Mouse (Mus musculus) lung, adult 18-20 months (tissue): ENCODE measurements around the gene Lurap1.

Experiments used
- DNase-seq, 2 experiments: peaks; one replicate each; pipeline ENCODE4 v3.0.0; 2022; ENCODE audit warnings: mixed read lengths in 2 of 2

The Lurap1 gene

GRCm38 (mm10) chr4:116151238-116151637 lies at the start of gene Lurap1:
Gene Lurap1 (minus strand): TSS chr4:116151338.
- no peak for DNase-seq

GRCm38 (mm10) chr4:116198422-116198821 lies 47.3 kb upstream of the Lurap1 start:
- no peak for DNase-seq

DNA sequence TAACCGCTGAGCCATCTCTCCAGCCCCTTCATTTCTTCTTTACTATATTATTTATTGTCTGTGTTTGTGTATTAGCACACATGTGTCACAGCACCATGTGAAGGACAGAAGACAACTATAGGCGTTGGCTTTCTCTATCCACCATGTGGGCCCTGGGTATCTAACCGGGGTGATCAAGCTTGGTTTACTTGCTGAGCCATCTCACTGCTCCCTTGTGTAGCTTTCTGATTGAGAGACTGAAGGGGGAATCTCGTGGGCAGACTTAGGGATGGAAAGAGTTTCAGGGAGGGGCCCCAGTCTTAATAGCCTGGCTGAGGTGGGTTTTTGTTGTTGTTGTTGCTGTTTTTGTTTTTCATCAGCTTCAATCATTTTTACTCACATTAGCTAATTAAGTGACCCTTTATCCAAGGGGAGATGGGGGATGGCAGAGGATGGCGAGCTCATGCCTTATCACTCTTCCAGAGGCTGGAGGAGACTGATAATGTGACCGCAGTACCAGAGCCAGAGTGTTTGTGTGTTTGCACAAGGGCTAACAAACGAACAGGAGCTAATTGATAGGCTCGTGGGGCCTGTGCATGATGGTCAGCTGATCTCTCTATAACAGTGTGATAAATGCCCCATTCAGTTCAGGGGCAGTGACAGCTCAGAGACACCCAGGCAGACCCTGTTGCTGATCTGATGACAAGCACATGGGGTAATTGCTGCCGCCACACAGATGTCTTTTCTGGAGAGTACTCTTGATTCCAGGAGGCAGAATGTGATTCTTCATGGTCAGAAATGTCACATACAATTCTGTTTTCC lies 42.6 kb upstream of the Lurap1 start:
- no peak for DNase-seq

DNA sequence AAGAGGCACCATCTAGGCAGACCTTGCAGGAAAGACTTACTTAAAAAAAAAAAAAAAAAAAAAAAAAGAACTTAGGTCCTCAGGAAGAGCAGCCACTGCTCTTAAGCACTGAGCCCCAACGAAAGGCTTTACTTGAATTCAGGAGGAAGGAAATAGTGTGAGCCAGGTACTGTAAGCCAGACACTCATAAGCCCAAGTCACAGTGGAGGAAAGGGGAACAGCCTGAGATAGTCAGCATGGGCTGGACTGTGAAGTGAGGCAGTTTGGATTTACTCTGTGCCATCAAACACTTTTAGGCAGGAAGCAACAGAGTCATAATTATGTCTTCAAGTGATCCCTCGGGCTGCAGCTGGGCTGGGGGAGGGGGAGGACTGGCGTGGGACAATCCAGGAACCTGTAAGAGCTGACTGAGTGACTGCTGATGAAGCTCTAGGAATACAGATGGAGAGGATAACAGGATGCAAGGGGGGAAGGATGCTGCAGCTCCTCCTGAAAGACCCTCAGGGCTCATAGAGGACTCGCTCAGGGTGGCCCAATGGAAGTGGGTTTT lies 41.2 kb upstream of the Lurap1 start:
- no peak for DNase-seq

DNA sequence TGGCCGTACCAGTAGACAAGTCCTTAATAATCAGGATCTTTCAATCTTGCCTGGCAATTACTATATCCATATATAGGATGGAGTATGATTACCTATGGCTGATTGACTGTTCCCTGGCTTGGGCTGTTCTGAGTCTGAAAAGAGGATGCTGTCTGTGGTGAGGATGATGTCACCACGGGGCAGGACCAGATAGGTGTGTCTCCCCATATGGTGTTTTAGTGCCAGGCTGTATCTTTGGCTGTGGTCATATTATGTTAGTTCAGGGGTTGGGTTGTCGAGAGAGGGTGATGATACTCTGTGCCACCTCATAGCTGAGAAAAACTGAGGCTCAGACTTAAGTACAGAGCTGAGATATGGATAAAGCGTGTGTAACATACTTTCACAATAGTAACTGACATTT lies 33.9 kb upstream of the Lurap1 start:
- no peak for DNase-seq

DNA sequence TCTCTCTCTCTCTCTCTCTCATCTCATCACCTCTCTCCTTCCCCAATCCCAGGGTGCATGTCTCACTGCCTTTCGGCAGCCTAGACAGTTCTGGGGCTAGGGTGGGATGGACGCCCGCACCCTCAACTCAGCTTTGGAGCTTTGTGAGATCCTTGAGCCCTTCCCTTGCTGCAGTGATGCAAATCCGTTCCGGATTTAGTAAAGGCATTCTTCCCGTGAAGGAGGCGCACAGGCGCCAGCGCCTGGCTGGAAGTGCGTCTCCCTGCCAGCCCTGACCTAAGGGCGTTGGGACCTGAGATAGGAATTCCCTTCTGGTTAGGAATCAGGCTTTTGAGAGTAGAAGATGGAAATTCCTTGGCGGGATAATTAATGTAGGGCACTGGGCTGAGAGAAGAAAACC lies 31.6 kb upstream of the Lurap1 start:
- peak; percentile 49 to 60 for DNase-seq

- DNase-seq: no peak
Measured at GRCm38 (mm10) chr4:116182079-116182478, 30.9 kb upstream of the Lurap1 start.

- peak; percentile 85 to 88 for DNase-seq
Measured at GRCm38 (mm10) chr4:116177140-116177539, 26.0 kb upstream of the Lurap1 start.

- DNase-seq: peak; percentile 88 to 93
Measured at GRCm38 (mm10) chr4:116176543-116176988, 25.4 kb upstream of the Lurap1 start.

DNA sequence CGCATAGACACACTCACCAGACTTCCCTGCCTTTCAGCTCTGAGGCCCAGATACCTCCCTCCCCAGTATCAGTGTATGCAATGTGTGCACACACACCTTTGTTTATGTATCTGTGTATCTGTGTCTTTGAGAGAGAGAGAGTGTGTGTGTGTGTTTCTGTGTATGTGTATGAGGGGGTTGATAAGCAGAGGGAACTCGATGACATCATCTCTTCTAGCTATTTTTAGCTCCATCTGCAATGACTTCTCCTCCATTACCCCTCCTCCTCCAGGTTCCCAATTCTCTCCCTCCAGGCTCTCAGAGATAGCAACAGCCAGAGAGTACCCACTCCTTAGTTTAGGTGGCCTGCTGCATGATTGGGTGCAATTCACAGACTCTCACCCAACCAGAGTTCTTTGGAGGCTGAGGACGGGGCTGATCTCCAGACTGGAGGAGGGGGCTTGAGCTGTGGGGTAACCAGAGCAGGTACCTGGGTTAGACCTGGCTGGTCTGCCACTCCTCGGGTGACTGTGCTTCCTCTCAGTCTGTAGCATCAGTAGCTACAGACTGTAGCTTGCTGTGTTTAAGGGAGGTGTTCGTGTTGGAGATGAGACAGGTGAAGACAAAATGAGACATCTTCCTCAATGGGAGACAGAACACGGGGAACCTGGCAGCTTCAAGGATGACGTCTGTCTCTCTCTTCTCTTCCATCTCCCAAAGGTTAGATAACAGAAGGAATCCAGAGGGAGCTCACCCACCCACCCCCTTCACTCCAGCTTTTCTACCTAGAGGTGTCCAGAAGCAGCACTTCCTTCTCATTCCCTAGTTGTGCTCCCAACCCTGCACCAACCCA lies 24.8 kb upstream of the Lurap1 start:
- DNase-seq: no peak

DNA sequence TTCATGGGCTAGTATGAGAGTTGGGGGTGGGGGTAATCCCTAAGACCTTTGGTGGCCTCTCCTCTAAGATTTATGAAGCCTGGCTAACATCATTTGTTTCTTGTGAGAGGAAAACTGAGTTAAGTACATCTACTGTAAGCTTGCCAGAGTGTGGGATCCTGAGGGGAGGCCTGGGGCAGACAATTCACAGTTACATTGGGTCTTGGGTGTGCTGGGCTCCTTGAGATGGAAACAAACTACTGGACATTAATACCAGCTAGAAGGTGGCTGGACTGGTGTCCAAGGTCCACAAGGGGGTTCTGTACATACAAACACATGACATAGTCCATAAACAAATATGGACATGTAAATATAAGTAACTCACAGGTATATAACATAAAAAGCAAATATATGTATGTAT lies 24.0 kb upstream of the Lurap1 start:
- DNase-seq: no peak

- peak in 1 of 2 experiments; percentile 61 for DNase-seq
Measured at GRCm38 (mm10) chr4:116174466-116175116, 23.5 kb upstream of the Lurap1 start.

GRCm38 (mm10) chr4:116173752-116174151 lies 22.6 kb upstream of the Lurap1 start:
- DNase-seq: no peak

- no peak for DNase-seq
Measured at GRCm38 (mm10) chr4:116173072-116173471, 21.9 kb upstream of the Lurap1 start, which contains the start of the genes 1700042G07Rik and Gm49337. Gene 1700042G07Rik (plus strand): TSS chr4:116173372. Gene Gm49337 (plus strand): TSS chr4:116173384.

DNA sequence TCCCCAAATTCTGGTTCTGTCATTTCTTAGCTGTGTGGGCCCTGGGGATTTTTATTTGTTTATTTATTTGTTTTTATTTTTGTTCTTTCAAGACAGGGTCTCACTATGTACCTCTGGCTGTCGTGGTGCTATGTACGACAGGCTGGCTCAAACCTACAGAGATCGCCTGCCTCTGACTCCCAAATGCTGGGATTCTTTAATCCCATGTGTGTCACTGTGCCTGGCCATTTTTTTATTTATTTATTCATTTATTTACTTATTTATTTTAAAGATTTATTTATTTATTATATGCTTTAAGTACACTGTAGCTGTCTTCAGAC lies 18.2 kb upstream of the Lurap1 start:
- no peak for DNase-seq

- DNase-seq: peak; percentile 65 to 84
Measured at GRCm38 (mm10) chr4:116168617-116169352, 17.6 kb upstream of the Lurap1 start.

- DNase-seq: peak; percentile 87 to 92
Measured at GRCm38 (mm10) chr4:116167404-116167803, 16.3 kb upstream of the Lurap1 start, which contains the start of gene Tspan1. Gene Tspan1 (minus strand): TSS chr4:116167601.

DNA sequence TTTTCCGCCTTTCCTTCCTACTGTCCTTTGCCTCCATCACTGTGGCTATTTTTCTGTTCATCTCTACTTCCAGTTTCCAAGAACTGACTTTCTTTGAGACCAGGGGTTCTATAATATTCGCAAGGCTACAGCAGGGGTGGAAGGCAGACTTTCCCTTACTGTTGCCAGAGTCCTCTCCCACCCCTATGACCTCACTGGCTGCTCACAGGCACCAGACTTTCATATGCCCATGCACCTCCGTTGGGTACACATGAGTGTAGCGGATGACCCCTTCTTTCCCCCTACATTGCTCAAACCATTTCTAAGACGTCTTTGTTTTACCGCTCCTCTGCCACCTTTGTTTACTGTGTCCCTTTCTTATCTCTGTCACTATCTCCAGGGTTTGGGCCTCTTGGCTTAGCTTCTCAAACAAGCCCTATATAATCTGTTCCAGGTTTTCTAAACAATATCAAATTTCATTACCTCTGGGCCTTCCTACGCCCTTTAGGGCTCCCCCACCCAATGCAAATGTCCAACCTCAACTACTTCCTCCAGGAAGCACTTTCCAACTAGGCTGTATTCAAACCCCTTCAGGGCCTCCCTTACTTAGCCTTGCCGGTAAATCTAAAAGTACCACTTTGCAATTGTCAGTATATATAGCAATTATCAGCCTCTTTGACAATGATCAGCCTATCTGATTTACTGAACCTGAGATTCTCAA lies 14.7 kb upstream of the Lurap1 start:
- DNase-seq: no peak

- DNase-seq: peak in 1 of 2 experiments; percentile 68
Measured at GRCm38 (mm10) chr4:116164759-116165554, 13.8 kb upstream of the Lurap1 start.

DNA sequence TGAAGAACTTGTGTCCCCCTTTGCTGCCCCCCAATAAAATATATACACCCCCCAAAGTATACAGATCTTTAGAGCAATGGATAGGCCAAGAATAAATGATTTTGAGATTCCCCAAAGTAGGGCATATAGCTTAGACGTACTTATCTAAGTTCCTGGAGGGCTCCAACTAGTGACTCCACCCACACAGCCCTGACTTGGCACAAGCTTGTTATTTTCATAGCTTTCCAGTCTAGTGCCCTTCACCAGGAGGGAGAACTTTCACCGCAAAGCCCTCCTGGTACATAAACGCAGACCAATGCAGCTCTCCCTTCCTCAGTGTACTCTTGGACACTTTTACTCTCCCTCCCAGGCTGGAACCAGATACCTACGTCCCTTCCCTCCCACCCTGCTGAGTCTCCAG lies 11.0 kb upstream of the Lurap1 start:
- peak in 1 of 2 experiments; percentile 64 for DNase-seq

DNA sequence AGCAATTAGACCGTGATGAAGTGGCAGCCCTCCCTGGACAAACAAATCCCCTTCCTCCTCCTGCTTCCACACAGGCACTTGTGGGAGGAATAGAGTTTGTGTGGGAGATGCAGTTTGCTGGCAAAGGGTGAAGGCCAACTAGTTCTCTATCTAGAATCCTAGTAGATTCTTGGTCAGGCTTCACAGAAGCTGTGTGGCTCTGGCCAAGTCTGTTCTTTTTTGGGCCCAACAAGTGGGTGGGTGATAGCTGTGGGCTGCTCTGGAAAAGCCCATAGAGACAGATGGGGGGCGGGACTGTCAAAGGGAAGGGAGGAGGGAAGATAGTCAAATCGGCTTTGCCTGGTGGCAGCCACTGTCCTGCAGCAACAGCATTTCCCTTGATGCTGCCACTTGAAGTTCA lies 9.6 kb upstream of the Lurap1 start:
- DNase-seq: no peak
